Mouse (Mus musculus): ENCODE data around the gene Gpc3. TPM values are rescaled to one million over a fixed set of nuclear protein-coding genes. Genes with fewer than 3 reads are reported as not detected.
A peak's percentile ranks its signal among the peaks of the same experiment; 100 is the strongest.

Gene Gpc3
- polyA plus RNA-seq, 1 experiment from 2014 or later: 459 TPM

- no peak for DNase-seq
- no peak overlapping the region for H3K9ac ChIP-seq (replicated peaks)
- TF ChIP-seq CTCF (IDR thresholded peaks at IDR 0.05; ENCODE audit: low read depth) (no peak), EP300 (IDR thresholded peaks at IDR 0.05; ENCODE audit: low read depth) (no peak)
- no peak overlapping the region for H3K4me2 ChIP-seq (ENCODE audit: low read depth, low read length)
- WGBS (ENCODE audit: insufficient replicate concordance): 62% methylated on average over 5 of the region's 5 CpGs
- H3K27me3 ChIP-seq (ENCODE audit: insufficient read depth, low read length): no peaks in the 10 kb centered on the region
- no peak overlapping the region for H3K4me3 ChIP-seq (ENCODE audit: low read depth, low read length)
- H3K9me3 ChIP-seq (ENCODE audit: low read length): no peaks in the 10 kb centered on the region
- no peak for ATAC-seq
- H3K27ac ChIP-seq (ENCODE audit: low read depth): no peak overlapping the region
- H3K4me1 ChIP-seq (ENCODE audit: insufficient read depth): no peaks in the 10 kb centered on the region
- no peaks in the 10 kb centered on the region for H3K36me3 ChIP-seq (replicated peaks; ENCODE audit: insufficient read depth, low read length)
Measured at GRCm38 (mm10) chrX:52537282-52537681, 76.5 kb downstream of the Gpc3 start.

DNA sequence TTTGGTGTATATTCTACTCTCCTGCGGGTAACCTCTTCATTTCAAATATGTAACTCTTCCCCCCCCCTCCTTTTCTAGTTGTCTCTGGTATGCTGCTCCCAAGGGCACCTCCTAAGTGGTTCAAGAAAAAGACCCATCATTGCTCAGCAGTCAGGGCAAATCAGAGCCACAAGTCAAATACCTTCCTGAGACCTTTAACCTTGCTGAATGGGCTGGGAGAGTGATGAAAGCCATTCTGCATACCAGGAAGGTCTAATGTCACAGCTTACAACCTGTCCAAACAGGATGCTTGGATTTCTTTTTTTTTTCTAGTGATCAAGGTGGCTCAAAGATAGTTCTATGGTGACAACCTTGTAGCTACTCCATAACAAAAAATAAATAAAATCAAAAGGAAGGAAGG lies 80.0 kb downstream of the Gpc3 start:
- H3K27ac ChIP-seq (ENCODE audit: low read depth): no peak overlapping the region
- no peaks in the 10 kb centered on the region for H3K4me1 ChIP-seq (ENCODE audit: insufficient read depth)
- H3K9me3 ChIP-seq (ENCODE audit: low read length): no peaks in the 10 kb centered on the region
- no peak overlapping the region for H3K9ac ChIP-seq (replicated peaks)
- ATAC-seq: no peak
- no peak for DNase-seq
- no peaks in the 10 kb centered on the region for H3K27me3 ChIP-seq (ENCODE audit: insufficient read depth, low read length)
- no peak overlapping the region for H3K4me2 ChIP-seq (ENCODE audit: low read depth, low read length)
- H3K36me3 ChIP-seq (replicated peaks; ENCODE audit: insufficient read depth, low read length): no peaks in the 10 kb centered on the region
- TF ChIP-seq EP300 (IDR thresholded peaks at IDR 0.05; ENCODE audit: low read depth): no peak
- TF ChIP-seq CTCF (IDR thresholded peaks at IDR 0.05; ENCODE audit: low read depth): no peak
- no peak overlapping the region for H3K4me3 ChIP-seq (ENCODE audit: low read depth, low read length)
- 55% methylated on average over 1 of the region's 1 CpGs for WGBS (ENCODE audit: insufficient replicate concordance)

- H3K27me3 ChIP-seq (ENCODE audit: insufficient read depth, low read length): no peaks in the 10 kb centered on the region
- H3K36me3 ChIP-seq (replicated peaks; ENCODE audit: insufficient read depth, low read length): no peaks in the 10 kb centered on the region
- no peaks in the 10 kb centered on the region for H3K9me3 ChIP-seq (ENCODE audit: low read length)
- H3K4me1 ChIP-seq (ENCODE audit: insufficient read depth): no peaks in the 10 kb centered on the region
- H3K27ac ChIP-seq (ENCODE audit: low read depth): no peak overlapping the region
- ATAC-seq (no peak), DNase-seq (peak; percentile 14)
- no peak overlapping the region for H3K4me3 ChIP-seq (ENCODE audit: low read depth, low read length)
- TF ChIP-seq EP300 (IDR thresholded peaks at IDR 0.05; ENCODE audit: low read depth) (no peak), CTCF (IDR thresholded peaks at IDR 0.05; ENCODE audit: low read depth) (no peak)
- WGBS (ENCODE audit: insufficient replicate concordance): 71% methylated on average over 4 of the region's 4 CpGs
- H3K9ac ChIP-seq (replicated peaks): no peak overlapping the region
- no peak overlapping the region for H3K4me2 ChIP-seq (ENCODE audit: low read depth, low read length)
Measured at GRCm38 (mm10) chrX:52533098-52533497, 80.7 kb downstream of the Gpc3 start.

GRCm38 (mm10) chrX:52532124-52532523 lies 81.6 kb downstream of the Gpc3 start:
- DNase-seq (no peak), ATAC-seq (no peak)
- Histone ChIP-seq H3K9ac (replicated peaks) (no peak overlapping the region), H3K4me2 (ENCODE audit: low read depth, low read length) (no peak overlapping the region), H3K36me3 (replicated peaks; ENCODE audit: insufficient read depth, low read length) (no peaks in the 10 kb centered on the region), H3K4me1 (ENCODE audit: insufficient read depth) (no peaks in the 10 kb centered on the region), H3K27me3 (ENCODE audit: insufficient read depth, low read length) (no peaks in the 10 kb centered on the region), H3K4me3 (ENCODE audit: low read depth, low read length) (no peak overlapping the region), H3K9me3 (ENCODE audit: low read length) (no peaks in the 10 kb centered on the region), H3K27ac (ENCODE audit: low read depth) (no peak overlapping the region)
- WGBS (ENCODE audit: insufficient replicate concordance): 55% methylated on average over 2 of the region's 2 CpGs
- TF ChIP-seq CTCF (IDR thresholded peaks at IDR 0.05; ENCODE audit: low read depth) (no peak), EP300 (IDR thresholded peaks at IDR 0.05; ENCODE audit: low read depth) (no peak)

DNA sequence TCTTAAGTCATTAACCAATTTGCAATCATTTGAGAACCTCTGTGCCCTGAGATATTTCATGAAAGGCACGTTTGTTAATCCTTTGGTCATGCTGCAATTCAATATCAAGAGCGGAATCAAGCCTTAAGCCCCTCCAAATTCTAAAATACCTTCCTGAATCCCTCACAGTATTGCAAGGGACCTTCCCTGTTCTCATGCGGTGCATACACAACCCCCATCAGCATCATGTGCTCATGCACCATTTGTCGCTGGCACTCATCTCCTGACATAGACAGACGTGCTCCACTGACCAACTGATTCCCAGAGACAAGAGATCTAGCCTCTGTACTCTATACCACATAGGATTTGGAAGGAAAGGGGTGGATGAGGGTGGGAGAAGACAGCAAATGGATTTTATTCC lies 87.7 kb downstream of the Gpc3 start:
- Histone ChIP-seq H3K4me1 (ENCODE audit: insufficient read depth) (no peaks in the 10 kb centered on the region), H3K9ac (replicated peaks) (no peak overlapping the region), H3K27ac (ENCODE audit: low read depth) (no peak overlapping the region), H3K4me2 (ENCODE audit: low read depth, low read length) (no peak overlapping the region), H3K4me3 (ENCODE audit: low read depth, low read length) (no peak overlapping the region), H3K27me3 (ENCODE audit: insufficient read depth, low read length) (no peaks in the 10 kb centered on the region), H3K36me3 (replicated peaks; ENCODE audit: insufficient read depth, low read length) (no peaks in the 10 kb centered on the region), H3K9me3 (ENCODE audit: low read length) (no peaks in the 10 kb centered on the region)
- DNase-seq (no peak), ATAC-seq (no peak)
- TF ChIP-seq CTCF (IDR thresholded peaks at IDR 0.05; ENCODE audit: low read depth) (no peak), EP300 (IDR thresholded peaks at IDR 0.05; ENCODE audit: low read depth) (no peak)
- WGBS (ENCODE audit: insufficient replicate concordance): 76% methylated on average over 5 of the region's 5 CpGs

GRCm38 (mm10) chrX:52525132-52525531 lies 88.6 kb downstream of the Gpc3 start:
- Histone ChIP-seq H3K4me1 (ENCODE audit: insufficient read depth) (no peaks in the 10 kb centered on the region), H3K9me3 (ENCODE audit: low read length) (no peaks in the 10 kb centered on the region), H3K27ac (ENCODE audit: low read depth) (no peak overlapping the region), H3K27me3 (ENCODE audit: insufficient read depth, low read length) (no peaks in the 10 kb centered on the region), H3K9ac (replicated peaks) (no peak overlapping the region), H3K36me3 (replicated peaks; ENCODE audit: insufficient read depth, low read length) (no peaks in the 10 kb centered on the region), H3K4me2 (ENCODE audit: low read depth, low read length) (no peak overlapping the region), H3K4me3 (ENCODE audit: low read depth, low read length) (no peak overlapping the region)
- no peak for ATAC-seq
- 38% methylated on average over 3 of the region's 3 CpGs for WGBS (ENCODE audit: insufficient replicate concordance)
- DNase-seq: no peak
- TF ChIP-seq CTCF (IDR thresholded peaks at IDR 0.05; ENCODE audit: low read depth): no peak
- no peak for TF ChIP-seq EP300 (IDR thresholded peaks at IDR 0.05; ENCODE audit: low read depth)

DNA sequence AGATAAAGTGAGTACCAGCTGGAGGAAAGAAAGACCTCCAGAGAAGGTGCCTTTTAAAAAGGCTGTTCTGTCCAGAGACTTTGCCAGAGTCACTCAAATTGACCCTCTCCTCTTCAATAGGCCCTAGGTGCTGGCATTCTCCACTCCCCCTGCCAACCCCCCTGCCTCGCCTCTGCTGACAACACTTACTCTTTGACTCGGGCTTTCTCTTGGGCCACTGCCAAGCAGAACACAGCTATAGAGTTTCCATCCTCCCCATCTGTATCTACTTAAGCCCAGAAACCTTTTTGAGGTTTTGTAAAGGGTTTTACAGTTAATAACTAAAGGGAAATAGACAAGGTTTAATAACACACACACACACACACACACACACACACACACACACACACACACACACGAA lies 99.2 kb downstream of the Gpc3 start:
- no peaks in the 10 kb centered on the region for H3K9me3 ChIP-seq (ENCODE audit: low read length)
- no peak overlapping the region for H3K27ac ChIP-seq (ENCODE audit: low read depth)
- no peaks in the 10 kb centered on the region for H3K36me3 ChIP-seq (replicated peaks; ENCODE audit: insufficient read depth, low read length)
- no peak overlapping the region for H3K4me2 ChIP-seq (ENCODE audit: low read depth, low read length)
- DNase-seq (peak; percentile 18), ATAC-seq (no peak)
- no peak overlapping the region for H3K4me3 ChIP-seq (ENCODE audit: low read depth, low read length)
- H3K27me3 ChIP-seq (ENCODE audit: insufficient read depth, low read length): no peaks in the 10 kb centered on the region
- H3K9ac ChIP-seq (replicated peaks): no peak overlapping the region
- no peak for TF ChIP-seq CTCF (IDR thresholded peaks at IDR 0.05; ENCODE audit: low read depth)
- TF ChIP-seq EP300 (IDR thresholded peaks at IDR 0.05; ENCODE audit: low read depth): no peak
- no peaks in the 10 kb centered on the region for H3K4me1 ChIP-seq (ENCODE audit: insufficient read depth)
- 48% methylated on average over 3 of the region's 3 CpGs for WGBS (ENCODE audit: insufficient replicate concordance)
